Mouse (Mus musculus): Measurements from ENCODE around the gene Tstd2. TPM values are rescaled to one million over a fixed set of nuclear protein-coding genes. Genes with fewer than 3 reads are reported as not detected.

The Tstd2 gene
- polyA plus RNA-seq, 1 experiment from 2014 or later: 39.2 TPM

- no peak overlapping the region for H3K27ac ChIP-seq (ENCODE audit: low read depth)
- DNase-seq (no peak), ATAC-seq (ENCODE audit: insufficient read depth) (no peak)
- H3K4me1 ChIP-seq (ENCODE audit: insufficient read depth): peaks cover 9% of the 10 kb centered on the region; the same call in 1 of the 2 replicates
- H3K36me3 ChIP-seq (ENCODE audit: insufficient read depth): no peaks in the 10 kb centered on the region
- no peak overlapping the region for H3K4me3 ChIP-seq (ENCODE audit: low read depth, low read length)
- H3K4me2 ChIP-seq: no peak overlapping the region
- H3K9ac ChIP-seq: no peak overlapping the region
- WGBS: 87% methylated on average over 10 of the region's 10 CpGs
- no peaks in the 10 kb centered on the region for H3K27me3 ChIP-seq (ENCODE audit: insufficient read depth, low read length)
- H3K9me3 ChIP-seq (ENCODE audit: low read depth, low read length): no peaks in the 10 kb centered on the region
- no peak for TF ChIP-seq CTCF (IDR thresholded peaks at IDR 0.05; ENCODE audit: low read depth)
Measured at GRCm38 (mm10) chr4:46102078-46102769, 36.3 kb downstream of the Tstd2 start.

DNA sequence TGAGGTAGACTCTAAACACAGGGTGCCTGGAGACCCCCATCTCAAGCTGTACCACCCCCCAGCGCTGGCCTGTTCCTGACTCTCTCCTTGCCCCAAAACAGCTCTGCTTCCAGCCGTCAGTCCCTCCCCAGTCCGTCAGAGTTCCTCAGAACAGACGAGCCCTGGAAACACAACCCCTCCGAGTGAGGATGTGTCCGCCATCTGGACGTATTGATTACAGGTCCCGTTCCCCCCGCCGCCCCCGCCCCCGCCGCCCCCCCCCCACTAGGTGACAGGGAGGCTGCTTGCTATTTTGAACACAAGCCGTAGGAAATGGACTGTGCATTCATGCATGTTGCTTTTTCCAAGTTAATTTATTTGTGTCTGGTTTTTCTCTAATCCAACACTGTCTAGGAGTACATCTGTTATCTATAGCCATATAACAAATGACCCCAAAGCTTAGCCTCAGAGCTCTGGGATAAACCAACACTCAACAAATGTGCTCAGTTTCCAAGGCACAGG lies 37.2 kb downstream of the Tstd2 start:
- Histone ChIP-seq H3K36me3 (ENCODE audit: insufficient read depth) (no peaks in the 10 kb centered on the region), H3K4me1 (ENCODE audit: insufficient read depth) (peaks cover 9% of the 10 kb centered on the region; the same call in 1 of the 2 replicates), H3K4me2 (peak overlapping the region; percentile 15; the same call in 1 of the 2 replicates), H3K9ac (no peak overlapping the region), H3K9me3 (ENCODE audit: low read depth, low read length) (no peaks in the 10 kb centered on the region), H3K27me3 (ENCODE audit: insufficient read depth, low read length) (no peaks in the 10 kb centered on the region), H3K4me3 (ENCODE audit: low read depth, low read length) (no peak overlapping the region), H3K27ac (ENCODE audit: low read depth) (no peak overlapping the region)
- ATAC-seq (ENCODE audit: insufficient read depth): no peak; the same call in 1 of the 2 replicates
- no peak for TF ChIP-seq CTCF (IDR thresholded peaks at IDR 0.05; ENCODE audit: low read depth)
- peak; percentile 14 for DNase-seq
- WGBS: 17% methylated on average over 14 of the region's 14 CpGs

DNA sequence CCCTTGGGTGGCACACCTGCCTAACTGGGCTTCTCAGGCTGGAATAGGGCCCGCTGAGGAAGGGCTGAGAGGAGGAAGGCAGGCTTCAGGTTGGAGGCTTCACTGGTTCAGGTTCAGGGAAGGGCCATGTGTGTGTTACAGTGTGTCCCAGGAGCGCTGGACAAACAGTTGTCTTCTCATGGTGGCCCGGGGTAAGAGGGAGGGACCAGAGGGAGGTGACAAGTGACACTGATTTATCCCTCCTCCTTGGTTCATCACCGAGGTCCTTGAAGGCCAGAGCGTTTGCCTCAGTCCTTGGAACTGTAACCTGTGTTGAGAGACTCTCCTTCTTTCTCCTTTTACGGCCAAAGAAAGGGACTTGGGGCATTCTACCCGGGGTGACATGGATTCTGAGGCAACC lies 38.0 kb downstream of the Tstd2 start:
- H3K27me3 ChIP-seq (ENCODE audit: insufficient read depth, low read length): no peaks in the 10 kb centered on the region
- H3K36me3 ChIP-seq (ENCODE audit: insufficient read depth): no peaks in the 10 kb centered on the region
- ATAC-seq (ENCODE audit: insufficient read depth) (peak; percentile 17; the same call in 1 of the 2 replicates), DNase-seq (no peak)
- no peak overlapping the region for H3K4me2 ChIP-seq
- TF ChIP-seq CTCF (IDR thresholded peaks at IDR 0.05; ENCODE audit: low read depth): no peak
- H3K9me3 ChIP-seq (ENCODE audit: low read depth, low read length): no peaks in the 10 kb centered on the region
- no peak overlapping the region for H3K27ac ChIP-seq (ENCODE audit: low read depth)
- no peak overlapping the region for H3K9ac ChIP-seq
- H3K4me3 ChIP-seq (ENCODE audit: low read depth, low read length): no peak overlapping the region
- 26% methylated on average over 7 of the region's 7 CpGs for WGBS
- peaks cover 9% of the 10 kb centered on the region; the same call in 1 of the 2 replicates for H3K4me1 ChIP-seq (ENCODE audit: insufficient read depth)

DNA sequence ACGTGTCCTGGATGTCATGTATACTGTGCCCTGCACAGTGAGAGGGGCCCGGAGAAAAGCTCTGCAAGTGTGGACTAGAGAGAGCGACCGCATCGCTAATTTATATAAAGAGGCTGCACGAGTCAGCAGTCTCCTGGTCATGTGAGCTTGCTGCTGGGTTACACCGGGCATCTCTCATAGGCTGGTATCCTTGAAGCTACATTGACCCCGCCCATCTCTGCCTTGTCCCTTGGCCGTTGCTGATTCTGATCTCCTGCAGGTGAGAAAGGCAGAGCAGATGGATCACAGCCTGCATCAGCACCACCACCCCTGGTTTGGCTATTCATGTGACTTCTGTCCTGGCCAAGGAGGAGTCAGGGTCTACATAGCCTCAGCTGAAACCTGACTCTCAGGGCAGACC lies 39.4 kb downstream of the Tstd2 start:
- Histone ChIP-seq H3K4me1 (ENCODE audit: insufficient read depth) (peaks cover 9% of the 10 kb centered on the region; the same call in 1 of the 2 replicates), H3K36me3 (ENCODE audit: insufficient read depth) (no peaks in the 10 kb centered on the region), H3K27ac (ENCODE audit: low read depth) (no peak overlapping the region), H3K4me3 (ENCODE audit: low read depth, low read length) (no peak overlapping the region), H3K9me3 (ENCODE audit: low read depth, low read length) (no peaks in the 10 kb centered on the region), H3K27me3 (ENCODE audit: insufficient read depth, low read length) (no peaks in the 10 kb centered on the region), H3K4me2 (no peak overlapping the region), H3K9ac (no peak overlapping the region)
- ATAC-seq (ENCODE audit: insufficient read depth): no peak
- no peak for TF ChIP-seq CTCF (IDR thresholded peaks at IDR 0.05; ENCODE audit: low read depth)
- 71% methylated on average over 9 of the region's 9 CpGs for WGBS
- no peak for DNase-seq

DNA sequence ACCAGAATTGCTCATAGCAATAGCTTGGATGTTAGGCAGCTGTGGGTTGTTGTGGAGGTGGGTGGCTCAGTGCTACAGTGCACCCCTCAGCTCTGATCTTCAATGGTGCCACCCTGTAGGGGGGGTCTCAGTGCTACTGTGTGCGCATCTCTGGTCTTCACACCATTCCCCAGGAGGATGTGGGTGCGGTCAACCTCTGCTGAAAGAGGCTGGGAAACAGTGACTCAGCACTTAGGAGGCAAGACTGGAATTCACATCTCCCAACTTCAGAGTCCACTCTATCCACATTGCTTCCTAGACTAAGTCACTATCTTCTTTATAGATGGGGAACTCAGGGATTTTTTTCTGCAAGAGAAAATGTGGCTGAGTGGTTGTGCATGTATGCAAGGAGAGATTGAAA lies 40.9 kb downstream of the Tstd2 start:
- H3K4me2 ChIP-seq: no peak overlapping the region
- no peak for ATAC-seq (ENCODE audit: insufficient read depth)
- no peaks in the 10 kb centered on the region for H3K36me3 ChIP-seq (ENCODE audit: insufficient read depth)
- no peak overlapping the region for H3K9ac ChIP-seq
- TF ChIP-seq CTCF (IDR thresholded peaks at IDR 0.05; ENCODE audit: low read depth): no peak
- no peaks in the 10 kb centered on the region for H3K9me3 ChIP-seq (ENCODE audit: low read depth, low read length)
- H3K4me1 ChIP-seq (ENCODE audit: insufficient read depth): peaks cover 9% of the 10 kb centered on the region; the same call in 1 of the 2 replicates
- 73% methylated on average over 2 of the region's 2 CpGs for WGBS
- H3K27ac ChIP-seq (ENCODE audit: low read depth): no peak overlapping the region
- no peaks in the 10 kb centered on the region for H3K27me3 ChIP-seq (ENCODE audit: insufficient read depth, low read length)
- no peak for DNase-seq
- H3K4me3 ChIP-seq (ENCODE audit: low read depth, low read length): no peak overlapping the region

- Histone ChIP-seq H3K4me2 (no peak overlapping the region), H3K4me3 (ENCODE audit: low read depth, low read length) (no peak overlapping the region), H3K36me3 (ENCODE audit: insufficient read depth) (no peaks in the 10 kb centered on the region), H3K27ac (ENCODE audit: low read depth) (no peak overlapping the region), H3K4me1 (ENCODE audit: insufficient read depth) (peaks cover 9% of the 10 kb centered on the region; the same call in 1 of the 2 replicates), H3K9me3 (ENCODE audit: low read depth, low read length) (no peaks in the 10 kb centered on the region), H3K27me3 (ENCODE audit: insufficient read depth, low read length) (no peaks in the 10 kb centered on the region), H3K9ac (no peak overlapping the region)
- WGBS: 84% methylated on average over 7 of the region's 7 CpGs
- no peak for DNase-seq
- TF ChIP-seq CTCF (IDR thresholded peaks at IDR 0.05; ENCODE audit: low read depth): no peak
- ATAC-seq (ENCODE audit: insufficient read depth): no peak
Measured at GRCm38 (mm10) chr4:46096546-46096945, 41.9 kb downstream of the Tstd2 start.

- Histone ChIP-seq H3K27ac (ENCODE audit: low read depth) (no peak overlapping the region), H3K9ac (no peak overlapping the region), H3K4me2 (no peak overlapping the region), H3K36me3 (ENCODE audit: insufficient read depth) (no peaks in the 10 kb centered on the region), H3K9me3 (ENCODE audit: low read depth, low read length) (no peaks in the 10 kb centered on the region), H3K4me3 (ENCODE audit: low read depth, low read length) (no peak overlapping the region), H3K4me1 (ENCODE audit: insufficient read depth) (peaks cover 5% of the 10 kb centered on the region; the same call in 1 of the 2 replicates), H3K27me3 (ENCODE audit: insufficient read depth, low read length) (no peaks in the 10 kb centered on the region)
- DNase-seq (no peak), ATAC-seq (ENCODE audit: insufficient read depth) (no peak)
- WGBS: 88% methylated on average over 3 of the region's 3 CpGs
- no peak for TF ChIP-seq CTCF (IDR thresholded peaks at IDR 0.05; ENCODE audit: low read depth)
Measured at GRCm38 (mm10) chr4:46095826-46096159, 42.7 kb downstream of the Tstd2 start.

Measured in lung, embryonic 14.5 days (tissue).